Comparison of ENCODE assay signal across 14 mouse cellular contexts in genomic region chr17:36764244-36764643, GRCm38 (mm10). TPM values are rescaled to one million over a fixed set of nuclear protein-coding genes. Genes with fewer than 3 reads are reported as not detected.
DNase-seq lines count a peak whose midpoint lies in the region; ATAC-seq lines count a peak whose summit lies in the region.
"Not testable (repeated sequence)": the region's sequence is repeated elsewhere in the genome, so short reads cannot be mapped to it uniquely, and the experiment has no call there.
"Had no signal": no experiment of that assay in that cellular context is flagged by ENCODE, and none has a peak within 500 bp of the region (broad histone marks: within the 10 kb centered on the region; RNA-seq: fewer than 3 reads in every experiment).

No protein-coding gene starts in this region.

- WGBS in intestine, embryonic 14.5 days: 17% methylated on average over 2 of the region's 2 CpGs

- H3K4me2 ChIP-seq in intestine, embryonic 14.5 days (ENCODE audit: low read length): not testable (repeated sequence)

- peak; percentile 52 for DNase-seq in MN1 (ENCODE audit: low spot score)
- peak; percentile 8 for DNase-seq in cerebellum, adult 9-11 months
- DNase-seq in frontal cortex, postnatal 36 days (ENCODE audit: low spot score in 2 of 2): peak; percentile 20 to 52
- peak; percentile 54 for DNase-seq in intestine, embryonic 14.5 days (ENCODE audit: low spot score)
- DNase-seq in layer of hippocampus, postnatal 10 days (ENCODE audit: low spot score in 2 of 2): peak; percentile 45 to 51
- DNase-seq in lung, postnatal 36 days: peak; percentile 5
- peak; percentile 57 for DNase-seq in right cerebral cortex, adult 18-20 months
- peak; percentile 20 to 29 for DNase-seq in thymus, postnatal 36 days

- H3K36me3 ChIP-seq in intestine, embryonic 14.5 days (ENCODE audit: control insufficient read depth, insufficient read depth, low read length): not testable (repeated sequence)

- not testable (repeated sequence) for H3K4me1 ChIP-seq in intestine, embryonic 14.5 days (replicated peaks; ENCODE audit: control insufficient read depth, insufficient read depth, low read length)

- ATAC-seq in intestine, embryonic 14.5 days (replicated peaks; ENCODE audit: low FRiP score, low TSS enrichment, low read depth): not testable (repeated sequence)

- not testable (repeated sequence) for H3K27ac ChIP-seq in intestine, embryonic 14.5 days (ENCODE audit: low read depth)

- H3K9ac ChIP-seq in intestine, embryonic 14.5 days (ENCODE audit: low read length): not testable (repeated sequence)

- H3K4me3 ChIP-seq in intestine, embryonic 14.5 days (ENCODE audit: low read depth, low read length): not testable (repeated sequence)

- H3K9me3 ChIP-seq in intestine, embryonic 14.5 days (ENCODE audit: control insufficient read depth, low read length): not testable (repeated sequence)

- not testable (repeated sequence) for H3K27me3 ChIP-seq in intestine, embryonic 14.5 days (replicated peaks; ENCODE audit: control insufficient read depth, insufficient read depth, low read length)

RNA-seq across cellular contexts. Expression of gene H2-M10.5, which starts 8.5 kb away (rescaled TPM):
- not detected in 2 replicates for polyA plus RNA-seq in intestine, embryonic 14.5 days (2014; fragmentation: Nextera tagmentation; extraction: Ambion mirVana)
- total RNA-seq in layer of hippocampus, postnatal 10 days (2021): not detected
- total RNA-seq: ES-E14; gastrocnemius, postnatal 36 days; hematopoietic stem cell, adult 5-6 weeks had no signal
- polyA plus RNA-seq: limb, embryonic 11.5 days; neural tube, embryonic 12.5 days; stomach, embryonic 15.5 days had no signal

RNA-seq across cellular contexts. Expression of gene H2-M10.6, which starts 47.7 kb away (rescaled TPM):
- polyA plus RNA-seq in intestine, embryonic 14.5 days (2014; fragmentation: Nextera tagmentation; extraction: Ambion mirVana): not detected in 2 replicates
- not detected for total RNA-seq in layer of hippocampus, postnatal 10 days (2021)
- total RNA-seq: ES-E14; gastrocnemius, postnatal 36 days; hematopoietic stem cell, adult 5-6 weeks had no signal
- polyA plus RNA-seq: limb, embryonic 11.5 days; neural tube, embryonic 12.5 days; stomach, embryonic 15.5 days had no signal

Comparison
In these comparisons a context has a peak if more than half of its experiments do, and no peak if none do; other contexts are left out.
1. DNase-seq: peak in every context shown above with its lines; median percentile 57 in right cerebral cortex, adult 18-20 months; 54 in intestine, embryonic 14.5 days; 52 in MN1; 48 in layer of hippocampus, postnatal 10 days; 36 in frontal cortex, postnatal 36 days; 24 in thymus, postnatal 36 days; 8 in cerebellum, adult 9-11 months; 5 in lung, postnatal 36 days.